Mouse (Mus musculus): ENCODE results near the gene Iltifb. TPM values are rescaled to one million over a fixed set of nuclear protein-coding genes. Genes with fewer than 3 reads are reported as not detected.
"Not testable (repeated sequence)": the region's sequence is repeated elsewhere in the genome, so short reads cannot be mapped to it uniquely, and the experiment has no call there.

The Iltifb gene
- polyA plus RNA-seq, 1 experiment from 2014 or later = not detected

- not testable (repeated sequence) for H3K27ac ChIP-seq (ENCODE audit: low read depth, low read length); H3K4me3 ChIP-seq (ENCODE audit: low read depth, low read length); H3K36me3 ChIP-seq (ENCODE audit: control insufficient read depth, insufficient read depth, low read length); H3K27me3 ChIP-seq (replicated peaks; ENCODE audit: control insufficient read depth, insufficient read depth, low read length); H3K4me1 ChIP-seq (replicated peaks; ENCODE audit: control insufficient read depth, insufficient read depth, low read length); ATAC-seq (replicated peaks; ENCODE audit: low FRiP score); H3K4me2 ChIP-seq; DNase-seq (ENCODE audit: low spot score); H3K9ac ChIP-seq (ENCODE audit: low read depth, low read length); H3K9me3 ChIP-seq (ENCODE audit: control insufficient read depth, low read length)
- WGBS = no CpG with 5 or more reads among the region's 4 CpGs
Measured at GRCm38 (mm10) chr10:118278069-118278468, 16.8 kb downstream of the Iltifb start.

GRCm38 (mm10) chr10:118271416-118271815, 23.4 kb downstream of the Iltifb start:
- not testable (repeated sequence) for H3K27me3 ChIP-seq (replicated peaks; ENCODE audit: control insufficient read depth, insufficient read depth, low read length); H3K4me1 ChIP-seq (replicated peaks; ENCODE audit: control insufficient read depth, insufficient read depth, low read length); H3K4me3 ChIP-seq (ENCODE audit: low read depth, low read length); H3K27ac ChIP-seq (ENCODE audit: low read depth, low read length); H3K4me2 ChIP-seq; ATAC-seq (replicated peaks; ENCODE audit: low FRiP score); H3K36me3 ChIP-seq (ENCODE audit: control insufficient read depth, insufficient read depth, low read length); H3K9me3 ChIP-seq (ENCODE audit: control insufficient read depth, low read length); DNase-seq (ENCODE audit: low spot score); H3K9ac ChIP-seq (ENCODE audit: low read depth, low read length)
- no CpG with 5 or more reads among the region's 2 CpGs for WGBS

GRCm38 (mm10) chr10:118268812-118269211, 26.0 kb downstream of the Iltifb start:
- not testable (repeated sequence) for H3K4me1 ChIP-seq (replicated peaks; ENCODE audit: control insufficient read depth, insufficient read depth, low read length); H3K27ac ChIP-seq (ENCODE audit: low read depth, low read length); H3K27me3 ChIP-seq (replicated peaks; ENCODE audit: control insufficient read depth, insufficient read depth, low read length); ATAC-seq (replicated peaks; ENCODE audit: low FRiP score); H3K4me2 ChIP-seq; DNase-seq (ENCODE audit: low spot score); H3K4me3 ChIP-seq (ENCODE audit: low read depth, low read length); H3K9me3 ChIP-seq (ENCODE audit: control insufficient read depth, low read length); H3K36me3 ChIP-seq (ENCODE audit: control insufficient read depth, insufficient read depth, low read length); H3K9ac ChIP-seq (ENCODE audit: low read depth, low read length)
- WGBS = 40% methylated on average over 1 of the region's 8 CpGs

GRCm38 (mm10) chr10:118258388-118258787, 36.5 kb downstream of the Iltifb start, which contains the start of gene Gm32802:
TSS of gene Gm32802 (plus strand) at chr10:118258688.
- H3K9me3 ChIP-seq (ENCODE audit: control insufficient read depth, low read length); H3K27me3 ChIP-seq (replicated peaks; ENCODE audit: control insufficient read depth, insufficient read depth, low read length); H3K27ac ChIP-seq (ENCODE audit: low read depth, low read length); H3K9ac ChIP-seq (ENCODE audit: low read depth, low read length); H3K4me2 ChIP-seq; DNase-seq (ENCODE audit: low spot score); ATAC-seq (replicated peaks; ENCODE audit: low FRiP score); H3K36me3 ChIP-seq (ENCODE audit: control insufficient read depth, insufficient read depth, low read length); H3K4me1 ChIP-seq (replicated peaks; ENCODE audit: control insufficient read depth, insufficient read depth, low read length); H3K4me3 ChIP-seq (ENCODE audit: low read depth, low read length): not testable (repeated sequence)
- no CpG with 5 or more reads among the region's 13 CpGs for WGBS

- no peaks in the 10 kb centered on the region for H3K36me3 ChIP-seq (ENCODE audit: control insufficient read depth, insufficient read depth, low read length)
- H3K4me2 ChIP-seq = no peak overlapping the region
- no peaks in the 10 kb centered on the region for H3K9me3 ChIP-seq (ENCODE audit: control insufficient read depth, low read length)
- no peak overlapping the region for H3K4me3 ChIP-seq (ENCODE audit: low read depth, low read length)
- no peak for ATAC-seq (replicated peaks; ENCODE audit: low FRiP score)
- DNase-seq (ENCODE audit: low spot score) = peak; percentile 50
- WGBS = 67% methylated on average over 10 of the region's 10 CpGs
- no peak overlapping the region for H3K9ac ChIP-seq (ENCODE audit: low read depth, low read length)
- H3K27ac ChIP-seq (ENCODE audit: low read depth, low read length) = no peak overlapping the region
- H3K4me1 ChIP-seq (replicated peaks; ENCODE audit: control insufficient read depth, insufficient read depth, low read length) = no peaks in the 10 kb centered on the region
- H3K27me3 ChIP-seq (replicated peaks; ENCODE audit: control insufficient read depth, insufficient read depth, low read length) = no peaks in the 10 kb centered on the region
Measured at GRCm38 (mm10) chr10:118250852-118251295, 44.0 kb downstream of the Iltifb start.

GRCm38 (mm10) chr10:118249006-118249595, 45.7 kb downstream of the Iltifb start:
- H3K4me3 ChIP-seq (ENCODE audit: low read depth, low read length); H3K4me1 ChIP-seq (replicated peaks; ENCODE audit: control insufficient read depth, insufficient read depth, low read length); H3K9me3 ChIP-seq (ENCODE audit: control insufficient read depth, low read length); ATAC-seq (replicated peaks; ENCODE audit: low FRiP score); H3K4me2 ChIP-seq; H3K27ac ChIP-seq (ENCODE audit: low read depth, low read length); H3K36me3 ChIP-seq (ENCODE audit: control insufficient read depth, insufficient read depth, low read length); H3K9ac ChIP-seq (ENCODE audit: low read depth, low read length); H3K27me3 ChIP-seq (replicated peaks; ENCODE audit: control insufficient read depth, insufficient read depth, low read length): not testable (repeated sequence)
- peak; percentile 11 for DNase-seq (ENCODE audit: low spot score)
- 77% methylated on average over 11 of the region's 11 CpGs for WGBS

GRCm38 (mm10) chr10:118240680-118241079, 54.2 kb downstream of the Iltifb start, which contains the start of gene Gm32717:
TSS of gene Gm32717 (minus strand) at chr10:118240780.
- ATAC-seq (replicated peaks; ENCODE audit: low FRiP score); H3K9ac ChIP-seq (ENCODE audit: low read depth, low read length); H3K9me3 ChIP-seq (ENCODE audit: control insufficient read depth, low read length); H3K4me3 ChIP-seq (ENCODE audit: low read depth, low read length); H3K27me3 ChIP-seq (replicated peaks; ENCODE audit: control insufficient read depth, insufficient read depth, low read length); H3K4me1 ChIP-seq (replicated peaks; ENCODE audit: control insufficient read depth, insufficient read depth, low read length); H3K27ac ChIP-seq (ENCODE audit: low read depth, low read length); H3K36me3 ChIP-seq (ENCODE audit: control insufficient read depth, insufficient read depth, low read length); DNase-seq (ENCODE audit: low spot score); H3K4me2 ChIP-seq: not testable (repeated sequence)
- no CpG with 5 or more reads among the region's 13 CpGs for WGBS

Other genes starting within 250 kb of the Iltifb start
- 26.3 and 33.4 TPM in 2 replicates for gene Mdm1, start 153.2 kb downstream of the Iltifb start, polyA plus RNA-seq (2014; fragmentation: Nextera tagmentation; extraction: Ambion mirVana)
- not detected in 2 replicates for gene Il22, start 90.1 kb downstream of the Iltifb start, polyA plus RNA-seq (2014; fragmentation: Nextera tagmentation; extraction: Ambion mirVana)
- not detected in 2 replicates for gene Gm32717, start 54.3 kb downstream of the Iltifb start, polyA plus RNA-seq (2014; fragmentation: Nextera tagmentation; extraction: Ambion mirVana)
- gene Gm32802, start 36.4 kb downstream of the Iltifb start, polyA plus RNA-seq (2014; fragmentation: Nextera tagmentation; extraction: Ambion mirVana) = not detected in 2 replicates
- gene Gm9040, start 31.9 kb upstream of the Iltifb start, polyA plus RNA-seq (2014; fragmentation: Nextera tagmentation; extraction: Ambion mirVana) = not detected in 2 replicates
- gene Gm9044, start 37.4 kb upstream of the Iltifb start, polyA plus RNA-seq (2014; fragmentation: Nextera tagmentation; extraction: Ambion mirVana) = not detected in 2 replicates
- not detected in 2 replicates for gene Gm9045, start 42.8 kb upstream of the Iltifb start, polyA plus RNA-seq (2014; fragmentation: Nextera tagmentation; extraction: Ambion mirVana)
- gene Gm9046, start 48.2 kb upstream of the Iltifb start, polyA plus RNA-seq (2014; fragmentation: Nextera tagmentation; extraction: Ambion mirVana) = not detected in 2 replicates
- 0.09 TPM in 1 of 2 replicates, not detected in the other for gene Gm9048, start 53.6 kb upstream of the Iltifb start, polyA plus RNA-seq (2014; fragmentation: Nextera tagmentation; extraction: Ambion mirVana)
- not detected in 2 replicates for gene Gm9049, start 59.1 kb upstream of the Iltifb start, polyA plus RNA-seq (2014; fragmentation: Nextera tagmentation; extraction: Ambion mirVana)
- gene Ifng, start 146.0 kb upstream of the Iltifb start, polyA plus RNA-seq (2014; fragmentation: Nextera tagmentation; extraction: Ambion mirVana) = not detected in 2 replicates

All from liver, embryonic 11.5 days (tissue).